Mouse (Mus musculus): ENCODE data around the gene Shb. TPM values are rescaled to one million over a fixed set of nuclear protein-coding genes. Genes with fewer than 3 reads are reported as not detected.

The Shb gene
- polyA plus RNA-seq, 1 experiment from 2014 or later, result 3.9 TPM

DNA sequence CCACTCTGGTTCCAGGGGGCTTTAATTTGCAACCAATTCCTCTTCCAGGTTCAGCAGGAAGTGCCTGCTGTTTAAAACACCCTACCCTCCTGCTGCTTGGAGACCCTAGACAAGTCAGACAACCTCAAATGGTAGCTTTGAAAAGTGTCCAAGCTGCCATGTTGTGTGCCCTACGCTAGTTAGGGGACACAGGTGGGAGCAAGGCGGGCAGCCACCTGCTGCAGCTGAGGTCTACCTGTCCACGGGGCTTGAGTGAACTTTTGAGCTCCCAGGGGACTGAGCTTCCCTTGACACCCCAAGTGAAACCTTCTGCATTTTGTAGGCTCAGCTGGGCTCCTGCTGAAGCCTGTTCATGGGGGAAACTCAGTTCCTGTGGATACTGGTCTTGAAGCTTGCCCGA is 58.1 kb downstream of the Shb start:
- WGBS, result 83% methylated on average over 4 of the region's 4 CpGs
- no peak overlapping the region for H3K9ac ChIP-seq
- no peak overlapping the region for H3K27ac ChIP-seq
- H3K36me3 ChIP-seq, result peaks cover 6% of the 10 kb centered on the region
- H3K4me3 ChIP-seq, result no peak overlapping the region
- H3K4me2 ChIP-seq (replicated peaks), result no peak overlapping the region
- H3K9me3 ChIP-seq, result peaks cover 5% of the 10 kb centered on the region; the same call in 1 of the 2 replicates
- H3K4me1 ChIP-seq, result peaks cover 83% of the 10 kb centered on the region
- H3K27me3 ChIP-seq, result peaks cover 3% of the 10 kb centered on the region; the same call in 1 of the 2 replicates
- ATAC-seq (ENCODE audit: low FRiP score, low read depth), result no peak

- WGBS, result 21% methylated on average over 11 of the region's 11 CpGs
- H3K4me3 ChIP-seq, result no peak overlapping the region
- peaks cover 5% of the 10 kb centered on the region; the same call in 1 of the 2 replicates for H3K9me3 ChIP-seq
- peak overlapping the region; percentile 70; the same call in 1 of the 2 replicates for H3K27ac ChIP-seq
- peaks cover 3% of the 10 kb centered on the region; the same call in 1 of the 2 replicates for H3K27me3 ChIP-seq
- no peak overlapping the region for H3K9ac ChIP-seq
- ATAC-seq (ENCODE audit: low FRiP score, low read depth), result peak; percentile 72
- H3K4me2 ChIP-seq (replicated peaks), result peak overlapping the region; percentile 37
- peaks cover 6% of the 10 kb centered on the region for H3K36me3 ChIP-seq
- H3K4me1 ChIP-seq, result peaks cover 83% of the 10 kb centered on the region
Observed at GRCm38 (mm10) chr4:45473129-45473528, 59.1 kb downstream of the Shb start.

DNA sequence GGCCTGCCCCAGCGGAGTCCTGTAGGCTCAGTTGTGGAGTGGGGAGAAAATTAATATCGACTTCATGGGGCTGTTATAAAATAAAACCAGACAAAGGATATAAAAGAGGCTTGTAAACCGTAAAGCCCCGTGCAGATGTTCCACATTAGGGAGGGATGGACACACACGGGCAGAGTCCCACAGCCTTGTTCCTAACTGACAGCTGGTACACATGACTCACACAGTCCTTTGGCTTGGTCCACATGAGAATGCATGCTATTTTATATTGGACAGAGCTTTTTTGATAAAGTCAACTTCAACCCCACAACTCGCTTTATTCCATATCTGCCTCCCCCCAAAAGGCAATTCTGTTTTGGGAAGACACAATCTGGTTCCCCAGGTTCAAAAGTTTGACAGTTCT is 59.6 kb downstream of the Shb start:
- peak; percentile 81 for ATAC-seq (ENCODE audit: low FRiP score, low read depth)
- Histone ChIP-seq H3K36me3 (peaks cover 6% of the 10 kb centered on the region), H3K9ac (no peak overlapping the region), H3K27me3 (peaks cover 3% of the 10 kb centered on the region; the same call in 1 of the 2 replicates), H3K4me2 (replicated peaks) (peak overlapping the region; percentile 37), H3K4me1 (peaks cover 83% of the 10 kb centered on the region), H3K4me3 (no peak overlapping the region), H3K27ac (peak overlapping the region; percentile 70; the same call in 1 of the 2 replicates), H3K9me3 (peaks cover 5% of the 10 kb centered on the region; the same call in 1 of the 2 replicates)
- whole genome bisulfite sequencing, result 14% methylated on average over 6 of the region's 6 CpGs

DNA sequence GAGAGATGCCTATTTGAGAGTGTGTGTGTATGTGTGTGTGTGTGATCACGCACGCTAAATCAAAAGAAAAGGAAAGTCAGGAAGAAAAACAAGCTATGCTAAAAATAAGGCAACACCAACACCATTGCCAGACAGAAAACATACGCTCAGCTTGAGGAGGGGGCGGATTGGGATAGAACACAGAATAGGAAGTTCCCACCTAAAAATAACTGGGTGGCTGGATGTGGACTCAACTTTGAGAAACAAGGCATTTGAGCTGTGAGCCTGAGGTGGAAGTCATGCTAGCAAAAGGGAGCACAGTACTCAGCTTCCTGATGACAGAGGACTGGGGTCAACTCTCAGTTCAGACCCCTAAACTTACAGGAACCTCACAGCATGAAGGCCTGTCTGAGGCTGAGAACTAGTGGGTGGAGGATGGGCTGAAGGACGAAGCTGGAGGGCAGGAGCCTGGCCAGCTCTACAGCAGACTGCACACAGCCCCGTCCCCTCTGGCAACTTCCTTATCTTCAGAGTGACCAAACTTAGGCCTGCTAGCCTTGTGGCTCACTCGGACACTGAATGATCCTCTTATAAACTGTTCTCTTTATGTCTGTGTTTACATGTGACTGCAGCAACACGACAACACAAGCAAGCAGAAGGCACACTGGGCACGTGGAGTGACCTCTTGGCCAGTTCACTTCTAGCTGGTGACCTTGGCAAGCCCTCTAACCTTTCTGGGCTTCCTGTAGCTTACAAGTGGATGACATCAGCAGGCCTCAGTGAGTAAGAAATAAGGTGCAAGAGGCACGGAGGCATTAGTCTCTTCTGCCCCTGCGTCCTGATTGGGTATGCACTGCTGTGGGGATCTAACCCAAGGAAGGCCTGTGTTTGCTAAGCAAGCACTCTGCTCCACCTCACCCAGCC is 60.4 kb downstream of the Shb start:
- Histone ChIP-seq H3K36me3 (peaks cover 6% of the 10 kb centered on the region), H3K9ac (no peak overlapping the region), H3K9me3 (peaks cover 5% of the 10 kb centered on the region; the same call in 1 of the 2 replicates), H3K4me3 (no peak overlapping the region), H3K27ac (peak overlapping the region; percentile 29; the same call in 1 of the 2 replicates), H3K27me3 (no peaks in the 10 kb centered on the region; the same call in 1 of the 2 replicates), H3K4me1 (peaks cover 83% of the 10 kb centered on the region), H3K4me2 (replicated peaks) (peak overlapping the region; percentile 37; the same call in 1 of the 2 replicates)
- peak; percentile 24; the same call in 1 of the 2 replicates for ATAC-seq (ENCODE audit: low FRiP score, low read depth)
- 51% methylated on average over 11 of the region's 11 CpGs for WGBS

DNA sequence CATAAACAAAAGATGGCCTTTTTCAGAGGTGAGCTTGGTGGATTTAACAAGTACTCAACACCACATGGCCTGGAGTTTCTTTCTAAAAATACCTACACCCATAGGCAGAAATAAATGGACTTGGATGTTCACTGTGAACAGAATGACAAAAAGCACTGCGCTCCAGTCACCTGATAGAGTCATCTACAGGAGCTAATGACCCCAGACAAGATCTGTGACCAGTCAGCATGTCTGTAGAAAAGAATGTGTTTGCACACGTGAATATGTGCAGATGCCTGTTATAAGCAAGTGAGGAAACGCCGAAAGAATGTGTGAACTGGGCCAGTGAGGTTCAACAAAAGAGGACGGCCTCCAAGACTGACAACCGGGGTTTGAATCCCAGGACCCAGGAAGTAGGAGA is 63.2 kb downstream of the Shb start:
- no peak for ATAC-seq (ENCODE audit: low FRiP score, low read depth)
- H3K9ac ChIP-seq, result no peak overlapping the region
- H3K9me3 ChIP-seq, result peaks cover 5% of the 10 kb centered on the region; the same call in 1 of the 2 replicates
- H3K4me1 ChIP-seq, result peaks cover 73% of the 10 kb centered on the region
- no peak overlapping the region for H3K4me3 ChIP-seq
- 53% methylated on average over 6 of the region's 6 CpGs for WGBS
- no peak overlapping the region for H3K27ac ChIP-seq
- peaks cover 2% of the 10 kb centered on the region; the same call in 1 of the 2 replicates for H3K27me3 ChIP-seq
- H3K4me2 ChIP-seq (replicated peaks), result no peak overlapping the region
- peaks cover 6% of the 10 kb centered on the region for H3K36me3 ChIP-seq

DNA sequence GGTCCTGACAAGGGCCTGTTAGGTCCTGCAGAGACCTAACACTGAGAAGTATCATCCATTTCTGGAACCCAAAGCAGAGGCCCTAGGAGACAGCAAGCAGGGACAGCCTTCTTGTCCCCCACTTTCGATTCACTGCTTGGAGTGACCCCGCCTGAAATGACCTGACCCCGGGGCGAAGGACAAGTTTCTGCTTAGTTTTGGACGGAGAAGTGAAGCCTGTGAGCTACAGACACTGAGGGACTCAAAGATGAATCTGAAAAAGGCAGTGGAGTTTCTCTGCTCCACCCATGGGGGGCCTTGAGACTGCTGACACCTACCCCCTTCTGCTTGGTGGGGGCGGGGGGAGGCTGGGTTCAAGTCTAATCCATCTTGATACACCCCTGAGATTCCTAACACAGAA is 63.8 kb downstream of the Shb start:
- no peak overlapping the region for H3K27ac ChIP-seq
- no peak overlapping the region for H3K9ac ChIP-seq
- peaks cover 2% of the 10 kb centered on the region; the same call in 1 of the 2 replicates for H3K27me3 ChIP-seq
- no peak for ATAC-seq (ENCODE audit: low FRiP score, low read depth)
- peaks cover 5% of the 10 kb centered on the region; the same call in 1 of the 2 replicates for H3K9me3 ChIP-seq
- peaks cover 6% of the 10 kb centered on the region for H3K36me3 ChIP-seq
- H3K4me3 ChIP-seq, result no peak overlapping the region
- no peak overlapping the region for H3K4me2 ChIP-seq (replicated peaks)
- 75% methylated on average over 6 of the region's 6 CpGs for WGBS
- H3K4me1 ChIP-seq, result peaks cover 68% of the 10 kb centered on the region

DNA sequence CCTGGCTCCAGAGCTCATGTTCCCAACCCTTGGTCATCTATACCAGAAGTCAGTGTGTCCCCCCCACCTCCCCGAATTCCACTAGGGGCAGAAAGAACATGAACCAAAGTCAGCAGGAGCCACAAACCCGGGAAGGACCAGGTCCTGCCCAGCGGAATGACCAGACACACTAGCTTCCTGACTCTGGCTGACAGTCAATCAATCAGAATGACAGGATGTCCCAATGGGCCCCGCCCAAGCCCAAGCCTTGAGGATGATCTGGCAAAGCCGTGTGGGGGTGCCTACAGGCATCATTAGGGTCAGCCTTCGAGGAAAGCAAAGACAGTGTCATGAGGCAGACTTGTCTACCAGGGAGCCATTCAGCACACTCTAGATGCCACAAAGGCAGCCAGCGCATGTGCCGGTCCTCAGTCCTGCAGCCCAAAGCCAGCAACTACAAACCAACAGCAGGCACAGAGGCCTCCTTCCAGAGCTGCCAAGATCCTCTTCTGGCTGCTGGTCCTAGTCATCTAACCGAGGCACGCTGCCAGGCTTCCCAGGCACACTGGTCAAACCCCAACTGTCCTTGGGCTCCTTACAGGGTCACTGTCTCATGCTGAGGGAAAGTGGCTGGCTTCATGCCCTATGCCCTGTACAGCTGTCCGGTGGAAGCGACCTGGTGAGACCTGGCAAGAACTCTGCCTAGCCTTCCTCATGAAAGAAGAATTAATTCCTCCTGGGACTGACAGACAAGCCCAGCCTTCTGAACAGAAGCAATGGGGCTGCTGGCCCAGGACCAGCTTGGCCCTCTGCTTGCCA is 65.0 kb downstream of the Shb start:
- no peak overlapping the region for H3K4me3 ChIP-seq
- H3K9ac ChIP-seq, result no peak overlapping the region
- no peak overlapping the region for H3K4me2 ChIP-seq (replicated peaks)
- H3K4me1 ChIP-seq, result peaks cover 56% of the 10 kb centered on the region
- H3K9me3 ChIP-seq, result peaks cover 5% of the 10 kb centered on the region; the same call in 1 of the 2 replicates
- no peak overlapping the region for H3K27ac ChIP-seq
- WGBS, result 71% methylated on average over 12 of the region's 12 CpGs
- H3K27me3 ChIP-seq, result peaks cover 2% of the 10 kb centered on the region; the same call in 1 of the 2 replicates
- ATAC-seq (ENCODE audit: low FRiP score, low read depth), result no peak
- H3K36me3 ChIP-seq, result peaks cover 6% of the 10 kb centered on the region

GRCm38 (mm10) chr4:45464941-45465340 is 67.3 kb downstream of the Shb start:
- no peaks in the 10 kb centered on the region for H3K9me3 ChIP-seq
- no peaks in the 10 kb centered on the region for H3K36me3 ChIP-seq
- H3K4me1 ChIP-seq, result peaks cover 57% of the 10 kb centered on the region
- H3K4me2 ChIP-seq (replicated peaks), result no peak overlapping the region
- no peak overlapping the region for H3K9ac ChIP-seq
- ATAC-seq (ENCODE audit: low FRiP score, low read depth), result no peak
- no peak overlapping the region for H3K4me3 ChIP-seq
- 44% methylated on average over 9 of the region's 9 CpGs for WGBS
- no peak overlapping the region for H3K27ac ChIP-seq
- H3K27me3 ChIP-seq, result peaks cover 2% of the 10 kb centered on the region; the same call in 1 of the 2 replicates

DNA sequence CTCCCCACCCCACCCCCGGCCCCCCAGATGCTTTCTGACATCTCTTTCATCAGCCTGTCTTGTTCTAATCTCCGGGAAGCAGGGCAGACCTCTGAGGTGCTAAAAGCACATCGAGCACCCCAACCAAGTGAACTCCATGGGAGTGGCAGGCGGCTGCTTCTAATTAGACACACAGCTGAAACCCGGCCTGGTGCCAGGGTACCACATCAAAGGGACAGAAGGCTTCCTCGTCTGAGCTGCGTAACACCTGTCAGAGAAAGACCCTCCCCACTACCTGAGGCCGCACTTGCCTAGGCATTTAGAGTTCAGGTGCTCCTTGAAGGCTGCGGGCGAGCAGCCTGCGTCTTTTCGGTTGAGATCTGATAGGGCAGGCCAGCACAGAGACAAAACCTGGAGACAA is 67.7 kb downstream of the Shb start:
- Histone ChIP-seq H3K4me2 (replicated peaks) (no peak overlapping the region), H3K27ac (no peak overlapping the region), H3K9me3 (no peaks in the 10 kb centered on the region), H3K27me3 (peaks cover 2% of the 10 kb centered on the region; the same call in 1 of the 2 replicates), H3K4me3 (no peak overlapping the region), H3K4me1 (peaks cover 62% of the 10 kb centered on the region), H3K36me3 (no peaks in the 10 kb centered on the region), H3K9ac (no peak overlapping the region)
- WGBS, result 27% methylated on average over 12 of the region's 12 CpGs
- ATAC-seq (ENCODE audit: low FRiP score, low read depth), result no peak

- H3K27me3 ChIP-seq, result peaks cover 2% of the 10 kb centered on the region; the same call in 1 of the 2 replicates
- 92% methylated on average over 3 of the region's 3 CpGs for WGBS
- ATAC-seq (ENCODE audit: low FRiP score, low read depth), result no peak
- H3K36me3 ChIP-seq, result no peaks in the 10 kb centered on the region
- no peak overlapping the region for H3K4me3 ChIP-seq
- H3K4me1 ChIP-seq, result peaks cover 63% of the 10 kb centered on the region
- H3K9me3 ChIP-seq, result no peaks in the 10 kb centered on the region
- H3K4me2 ChIP-seq (replicated peaks), result no peak overlapping the region
- H3K27ac ChIP-seq, result no peak overlapping the region
- H3K9ac ChIP-seq, result no peak overlapping the region
Observed at GRCm38 (mm10) chr4:45464123-45464522, 68.1 kb downstream of the Shb start.

GRCm38 (mm10) chr4:45462628-45463027 is 69.6 kb downstream of the Shb start:
- no peak overlapping the region for H3K4me2 ChIP-seq (replicated peaks)
- peaks cover 7% of the 10 kb centered on the region for H3K36me3 ChIP-seq
- no peak overlapping the region for H3K27ac ChIP-seq
- H3K27me3 ChIP-seq, result peaks cover 2% of the 10 kb centered on the region; the same call in 1 of the 2 replicates
- no peak overlapping the region for H3K9ac ChIP-seq
- no peaks in the 10 kb centered on the region for H3K9me3 ChIP-seq
- H3K4me3 ChIP-seq, result no peak overlapping the region
- ATAC-seq (ENCODE audit: low FRiP score, low read depth), result no peak
- H3K4me1 ChIP-seq, result peaks cover 54% of the 10 kb centered on the region
- WGBS, result 94% methylated on average over 5 of the region's 5 CpGs

Data from limb, embryonic 13.5 days (tissue).